Mouse (Mus musculus) bone marrow, adult 2 months (tissue): ENCODE measurements around the gene Rnf182.

Source experiments
- CTCF ChIP-seq: fragments of 200-500 bp; IDR thresholded peaks from 2 replicates; pipeline ENCODE4 v1.5.1; 2011; ENCODE audit warnings: low read length, control low read depth; ENCODE audit not compliant: control insufficient read depth, insufficient read depth
- POLR2A ChIP-seq: fragments of 200-500 bp; IDR thresholded peaks from 2 replicates; pipeline ENCODE4 v1.6.1; 2011; ENCODE audit warnings: low read depth, mild to moderate bottlenecking, control low read depth, low read length, borderline replicate concordance; ENCODE audit not compliant: control insufficient read depth

- TF ChIP-seq CTCF = no peak
- no peak for TF ChIP-seq POLR2A
These were observed 4.2 kb downstream of the Rnf182 start for GRCm38 (mm10) chr13:43619550-43620175.
